Mouse (Mus musculus): ENCODE measurements around the gene B4galt7.

DNA sequence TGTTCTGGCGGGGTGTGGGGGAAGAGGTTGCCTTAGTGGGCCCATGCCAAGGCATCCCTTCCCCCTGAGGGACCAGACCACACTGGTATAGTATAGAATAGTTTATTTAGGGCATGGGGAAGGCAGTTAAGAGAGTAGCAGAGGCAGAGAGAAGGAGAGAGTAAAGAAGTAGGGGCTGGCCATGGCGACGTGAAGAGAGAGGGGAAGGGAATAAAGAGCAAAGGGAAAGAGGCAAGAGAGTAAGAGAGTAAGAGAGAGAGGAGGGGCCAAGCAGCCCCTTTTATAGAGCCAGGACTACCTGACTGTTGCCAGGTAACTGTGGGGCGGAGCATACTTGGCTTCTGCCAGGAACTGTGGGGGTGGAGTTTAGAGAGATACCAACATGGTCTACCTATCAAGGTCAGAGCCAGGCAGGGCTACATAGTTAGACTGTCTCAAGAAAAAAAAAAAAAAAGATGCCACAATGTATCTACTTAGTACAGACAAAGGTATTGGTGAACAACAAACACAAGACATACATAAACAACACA lies 7.7 kb upstream of the B4galt7 start:
- no peak for TF ChIP-seq POLR2A (IDR thresholded peaks at IDR 0.05; ENCODE audit: borderline replicate concordance, extremely low read depth, low read depth, low read length)
- TF ChIP-seq CTCF (IDR thresholded peaks at IDR 0.05; ENCODE audit: insufficient read depth, low read length) = no peak
